In the genomic region with DNA sequence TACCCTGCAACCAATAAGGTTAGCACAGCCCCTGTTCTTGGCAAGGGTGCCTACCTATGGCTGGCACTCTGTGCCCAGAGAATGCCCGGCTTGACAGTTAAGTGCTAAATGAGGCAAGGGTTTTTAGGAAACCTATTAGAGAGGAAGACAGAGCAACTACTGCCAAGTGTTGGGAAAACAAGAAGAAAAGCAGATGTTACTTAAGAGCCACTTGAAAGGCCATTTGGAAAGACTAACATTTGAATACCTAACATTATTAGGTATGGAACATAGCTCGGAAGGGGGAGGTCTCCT, we compare ENCODE assay signal across 13 mouse cellular contexts. TPM values are rescaled to one million over a fixed set of nuclear protein-coding genes. Genes with fewer than 3 reads are reported as not detected.
DNase-seq lines count a peak whose midpoint lies in the region; ATAC-seq lines count a peak whose summit lies in the region.
"Had no signal": no experiment of that assay in that cellular context is flagged by ENCODE, and none has a peak within 500 bp of the region (broad histone marks: within the 10 kb centered on the region; RNA-seq: fewer than 3 reads in every experiment).

No protein-coding gene starts in this region.

- no peak overlapping the region for H3K4me3 ChIP-seq in hindbrain, embryonic 14.5 days (replicated peaks; ENCODE audit: low read length)
- no peak overlapping the region for H3K4me3 ChIP-seq in hindbrain, embryonic 16.5 days (ENCODE audit: low read length)
- no peak overlapping the region for H3K4me3 ChIP-seq in neural tube, embryonic 15.5 days (replicated peaks)

- 0 out of 2 replicates have a peak overlapping the region, but pooled peaks have one; percentile 91 for H3K4me2 ChIP-seq in hindbrain, embryonic 14.5 days (replicated peaks)
- no peak overlapping the region; the same call in 1 of the 2 replicates for H3K4me2 ChIP-seq in hindbrain, embryonic 16.5 days (ENCODE audit: low read length)
- H3K4me2 ChIP-seq in neural tube, embryonic 15.5 days = peak overlapping the region; percentile 22

- no peak overlapping the region for H3K9ac ChIP-seq in hindbrain, embryonic 14.5 days
- no peak overlapping the region for H3K9ac ChIP-seq in hindbrain, embryonic 16.5 days (ENCODE audit: low read depth, low read length)
- no peak overlapping the region for H3K9ac ChIP-seq in neural tube, embryonic 15.5 days (replicated peaks)
- H3K9ac ChIP-seq: midbrain, embryonic 13.5 days; neural tube, embryonic 13.5 days had no signal

- H3K27me3 ChIP-seq in hindbrain, embryonic 14.5 days (ENCODE audit: control insufficient read depth, insufficient read depth, low read length) = no peaks in the 10 kb centered on the region
- no peaks in the 10 kb centered on the region for H3K27me3 ChIP-seq in hindbrain, embryonic 16.5 days (replicated peaks; ENCODE audit: control insufficient read depth, insufficient read depth, low read length)
- H3K27me3 ChIP-seq in neural tube, embryonic 15.5 days (replicated peaks) = no peaks in the 10 kb centered on the region
- H3K27me3 ChIP-seq: midbrain, embryonic 13.5 days; neural tube, embryonic 13.5 days; Patski had no signal

- no peaks in the 10 kb centered on the region for H3K9me3 ChIP-seq in hindbrain, embryonic 14.5 days (ENCODE audit: control insufficient read depth, low read length)
- no peaks in the 10 kb centered on the region for H3K9me3 ChIP-seq in hindbrain, embryonic 16.5 days (ENCODE audit: control insufficient read depth, low read length)
- no peaks in the 10 kb centered on the region for H3K9me3 ChIP-seq in neural tube, embryonic 15.5 days (replicated peaks)
- H3K9me3 ChIP-seq: midbrain, embryonic 13.5 days; neural tube, embryonic 13.5 days had no signal

- 74% methylated on average over 2 of the region's 2 CpGs for WGBS in hindbrain, embryonic 14.5 days
- 80% methylated on average over 2 of the region's 2 CpGs for WGBS in hindbrain, embryonic 16.5 days
- 74% methylated on average over 2 of the region's 2 CpGs for WGBS in neural tube, embryonic 15.5 days

- no peaks in the 10 kb centered on the region for H3K36me3 ChIP-seq in hindbrain, embryonic 14.5 days (replicated peaks; ENCODE audit: control insufficient read depth, insufficient read depth)
- H3K36me3 ChIP-seq in hindbrain, embryonic 16.5 days (ENCODE audit: control insufficient read depth, insufficient read depth, low read length) = no peaks in the 10 kb centered on the region
- no peaks in the 10 kb centered on the region for H3K36me3 ChIP-seq in neural tube, embryonic 15.5 days
- H3K36me3 ChIP-seq: midbrain, embryonic 13.5 days; neural tube, embryonic 13.5 days had no signal

- no peak overlapping the region for H3K27ac ChIP-seq in hindbrain, embryonic 14.5 days
- H3K27ac ChIP-seq in hindbrain, embryonic 16.5 days (ENCODE audit: low read depth, low read length) = no peak overlapping the region
- H3K27ac ChIP-seq in neural tube, embryonic 15.5 days (replicated peaks) = no peak overlapping the region
- H3K27ac ChIP-seq: midbrain, embryonic 13.5 days; neural tube, embryonic 13.5 days had no signal

- H3K4me1 ChIP-seq in hindbrain, embryonic 14.5 days (replicated peaks; ENCODE audit: control insufficient read depth, insufficient read depth, low read length) = no peaks in the 10 kb centered on the region
- H3K4me1 ChIP-seq in hindbrain, embryonic 16.5 days (ENCODE audit: control insufficient read depth, insufficient read depth, low read depth, low read length) = no peaks in the 10 kb centered on the region; the same call in none of the 2 replicates
- peaks cover 11% of the 10 kb centered on the region; the same call in 1 of the 2 replicates for H3K4me1 ChIP-seq in neural tube, embryonic 15.5 days

- DNase-seq in hindbrain, embryonic 14.5 days (ENCODE audit: low spot score) = no peak
- DNase-seq in neural tube, embryonic 10.5 days (ENCODE audit: extremely low spot score, low spot score) = no peak
- no peak for DNase-seq in adrenal gland, postnatal 36 days
- no peak for DNase-seq in gastrocnemius, postnatal 4 days (ENCODE audit: low spot score in 2 of 2)
- DNase-seq: lung, postnatal 10 days; retina, postnatal 1 day; thymus, adult 18-20 months had no signal

- ATAC-seq in hindbrain, embryonic 14.5 days (ENCODE audit: low FRiP score) = no peak
- ATAC-seq in hindbrain, embryonic 16.5 days = no peak
- ATAC-seq in neural tube, embryonic 15.5 days (ENCODE audit: low FRiP score) = no peak
- peak; percentile 28 for ATAC-seq in granulocyte monocyte progenitor cell, adult 5-6 weeks (replicated peaks; ENCODE audit: poor library complexity, severe bottlenecking)
- ATAC-seq: Patski had no signal

RNA-seq across cellular contexts. Expression of gene Hexb, which starts 1.3 kb away (rescaled TPM):
- 45.3 and 50.7 TPM in 2 replicates for polyA plus RNA-seq in hindbrain, embryonic 14.5 days (2014; fragmentation: Nextera tagmentation; extraction: Ambion mirVana)
- polyA plus RNA-seq in hindbrain, embryonic 16.5 days (2015; fragmentation: Nextera tagmentation; extraction: Ambion mirVana) = 54.1 and 58.5 TPM in 2 replicates
- 54.5 and 66.1 TPM in 2 replicates for polyA plus RNA-seq in neural tube, embryonic 15.5 days (2015; fragmentation: Nextera tagmentation; extraction: Ambion mirVana)
- total RNA-seq in granulocyte monocyte progenitor cell, adult 5-6 weeks (2014; fragmentation: Nextera tagmentation) = 27.7 and 33.3 TPM in 2 replicates
- 31.8 and 32.1 TPM in 2 replicates for total RNA-seq in granulocyte monocyte progenitor cell, adult 5-6 weeks (2017)
- total RNA-seq in adrenal gland, postnatal 36 days (2021) = 10 to 100 TPM; 27.6 to 29.2 TPM
- 10 to 100 TPM; 26.7 to 27.8 TPM for total RNA-seq in gastrocnemius, postnatal 4 days (2021)

RNA-seq across cellular contexts. Expression of gene Enc1, which starts 44.0 kb away (rescaled TPM):
- 80.5 and 82.4 TPM in 2 replicates for polyA plus RNA-seq in hindbrain, embryonic 14.5 days (2014; fragmentation: Nextera tagmentation; extraction: Ambion mirVana)
- 66.3 and 67.6 TPM in 2 replicates for polyA plus RNA-seq in hindbrain, embryonic 16.5 days (2015; fragmentation: Nextera tagmentation; extraction: Ambion mirVana)
- polyA plus RNA-seq in neural tube, embryonic 15.5 days (2015; fragmentation: Nextera tagmentation; extraction: Ambion mirVana) = 65.8 and 79.2 TPM in 2 replicates
- 1.3 and 3.8 TPM in 2 replicates for total RNA-seq in granulocyte monocyte progenitor cell, adult 5-6 weeks (2014; fragmentation: Nextera tagmentation)
- total RNA-seq in granulocyte monocyte progenitor cell, adult 5-6 weeks (2017) = 2.4 and 2.5 TPM in 2 replicates
- 10 to 100 TPM in 1 of 2 experiments, 1 to 10 TPM in 1; 8.3 to 10.2 TPM for total RNA-seq in adrenal gland, postnatal 36 days (2021)
- 10 to 100 TPM; 11.0 to 12.9 TPM for total RNA-seq in gastrocnemius, postnatal 4 days (2021)

RNA-seq across cellular contexts. Expression of gene Gfm2, which starts 59.1 kb away (rescaled TPM):
- polyA plus RNA-seq in hindbrain, embryonic 14.5 days (2014; fragmentation: Nextera tagmentation; extraction: Ambion mirVana) = 30.3 and 33.5 TPM in 2 replicates
- 30.3 and 31.9 TPM in 2 replicates for polyA plus RNA-seq in hindbrain, embryonic 16.5 days (2015; fragmentation: Nextera tagmentation; extraction: Ambion mirVana)
- 34.2 and 34.3 TPM in 2 replicates for polyA plus RNA-seq in neural tube, embryonic 15.5 days (2015; fragmentation: Nextera tagmentation; extraction: Ambion mirVana)
- total RNA-seq in granulocyte monocyte progenitor cell, adult 5-6 weeks (2014; fragmentation: Nextera tagmentation) = 24.2 and 25.0 TPM in 2 replicates
- 27.9 and 38.1 TPM in 2 replicates for total RNA-seq in granulocyte monocyte progenitor cell, adult 5-6 weeks (2017)
- total RNA-seq in adrenal gland, postnatal 36 days (2021) = 10 to 100 TPM; 40.5 to 46.5 TPM
- 10 to 100 TPM; 27.4 to 30.0 TPM for total RNA-seq in gastrocnemius, postnatal 4 days (2021)

RNA-seq across cellular contexts. Expression of gene Nsa2, which starts 59.1 kb away (rescaled TPM):
- polyA plus RNA-seq in hindbrain, embryonic 14.5 days (2014; fragmentation: Nextera tagmentation; extraction: Ambion mirVana) = 40.1 and 44.4 TPM in 2 replicates
- 33.0 and 33.1 TPM in 2 replicates for polyA plus RNA-seq in hindbrain, embryonic 16.5 days (2015; fragmentation: Nextera tagmentation; extraction: Ambion mirVana)
- 36.0 and 44.8 TPM in 2 replicates for polyA plus RNA-seq in neural tube, embryonic 15.5 days (2015; fragmentation: Nextera tagmentation; extraction: Ambion mirVana)
- 192 and 208 TPM in 2 replicates for total RNA-seq in granulocyte monocyte progenitor cell, adult 5-6 weeks (2014; fragmentation: Nextera tagmentation)
- total RNA-seq in granulocyte monocyte progenitor cell, adult 5-6 weeks (2017) = 335 and 341 TPM in 2 replicates
- 10 to 100 TPM; 65.3 to 68.8 TPM for total RNA-seq in adrenal gland, postnatal 36 days (2021)
- total RNA-seq in gastrocnemius, postnatal 4 days (2021) = 100 to 1,000 TPM; 101 to 105 TPM
